Mouse (Mus musculus): ENCODE measurements around the gene Tubgcp6. TPM values are rescaled to one million over a fixed set of nuclear protein-coding genes. Genes with fewer than 3 reads are reported as not detected.
A peak's percentile ranks its signal among the peaks of the same experiment; 100 is the strongest.

The Tubgcp6 gene
- polyA plus RNA-seq, 1 experiment, result 77.4 TPM

DNA sequence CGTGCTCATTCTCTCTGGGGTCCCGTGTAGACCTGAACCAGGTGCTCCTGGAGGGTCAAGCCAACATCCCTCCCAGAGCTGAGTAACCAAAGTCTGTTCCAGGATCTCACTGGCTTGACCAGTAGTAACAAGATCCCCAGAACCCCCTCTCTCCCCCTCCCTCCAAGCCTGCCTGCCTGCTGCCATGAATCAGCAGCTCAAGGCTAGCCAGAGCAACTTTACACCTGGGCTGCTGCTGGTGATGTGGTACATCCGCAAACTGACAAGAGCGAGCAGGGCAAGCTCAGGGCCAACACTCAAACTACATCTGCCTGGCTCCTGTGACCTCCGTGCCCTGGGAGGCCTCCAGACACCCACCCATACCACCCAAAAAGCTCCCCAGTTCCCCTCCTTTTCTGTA, 18.5 kb upstream of the Tubgcp6 start:
- WGBS, result 46% methylated on average over 5 of the region's 5 CpGs
- TF ChIP-seq POLR2A (IDR thresholded peaks at IDR 0.05; ENCODE audit: borderline replicate concordance, insufficient read depth, low read length) (no peak), CTCF (IDR thresholded peaks at IDR 0.05; ENCODE audit: borderline replicate concordance, insufficient read depth, low read depth, low read length) (no peak)
- Histone ChIP-seq H3K27me3 (ENCODE audit: control insufficient read depth, insufficient read depth, low read length) (no peaks in the 10 kb centered on the region), H3K27ac (ENCODE audit: insufficient read depth, low read length) (no peak overlapping the region), H3K4me3 (replicated peaks; ENCODE audit: insufficient read depth, low read depth, low read length) (no peak overlapping the region), H3K4me1 (ENCODE audit: control insufficient read depth, insufficient read depth, low read length) (peaks cover 34% of the 10 kb centered on the region)
- no peak for DNase-seq

DNA sequence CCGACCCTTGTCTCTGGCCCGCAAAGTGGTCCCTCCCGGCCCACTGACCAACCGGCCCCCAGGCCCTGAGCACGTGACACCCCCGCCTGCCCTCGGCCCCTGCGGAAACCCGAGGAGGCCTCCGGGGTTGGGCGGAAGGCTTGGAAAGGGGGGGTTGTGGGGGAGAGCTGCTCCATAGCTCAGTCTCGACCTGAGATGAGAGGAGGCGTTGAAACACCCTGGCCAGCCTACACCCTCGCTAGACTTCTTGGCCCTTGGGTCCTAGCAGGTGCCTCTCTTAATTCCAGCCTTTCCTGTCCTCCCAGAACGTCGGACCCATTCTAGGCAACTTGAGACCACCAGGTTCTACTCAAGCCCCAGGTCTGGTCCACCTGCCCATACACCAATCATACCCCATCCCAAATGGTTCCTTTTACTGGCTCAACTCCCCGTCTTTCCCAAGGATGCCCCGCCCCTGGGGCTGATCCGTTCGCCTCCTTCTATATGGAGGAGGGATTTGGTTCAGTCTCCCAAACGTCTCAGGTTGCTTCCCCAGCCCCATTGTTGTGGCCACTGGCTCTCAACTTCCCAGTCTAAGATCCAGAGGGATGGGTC, 17.8 kb upstream of the Tubgcp6 start, which contains the start of gene Mapk12:
Gene Mapk12 (minus strand): TSS at position 45 of the 594 bp plus-strand sequence.
- H3K4me3 ChIP-seq (replicated peaks; ENCODE audit: insufficient read depth, low read depth, low read length), result peak within 1 kb of the TSS; percentile 73
- H3K27ac ChIP-seq (ENCODE audit: insufficient read depth, low read length), result peak within 1 kb of the TSS; percentile 85
- H3K4me1 ChIP-seq (ENCODE audit: control insufficient read depth, insufficient read depth, low read length), result peaks cover 30% of the 10 kb centered on the region
- no peaks in the 10 kb centered on the region for H3K27me3 ChIP-seq (ENCODE audit: control insufficient read depth, insufficient read depth, low read length)
- 2% methylated on average over 21 of the region's 21 CpGs for WGBS
- no peak for TF ChIP-seq CTCF (IDR thresholded peaks at IDR 0.05; ENCODE audit: borderline replicate concordance, insufficient read depth, low read depth, low read length)
- 0 out of 2 replicates have a peak, but pooled peaks have one; percentile 26 for TF ChIP-seq POLR2A (IDR thresholded peaks at IDR 0.05; ENCODE audit: borderline replicate concordance, insufficient read depth, low read length)
- peak; percentile 76 to 80 for DNase-seq

DNA sequence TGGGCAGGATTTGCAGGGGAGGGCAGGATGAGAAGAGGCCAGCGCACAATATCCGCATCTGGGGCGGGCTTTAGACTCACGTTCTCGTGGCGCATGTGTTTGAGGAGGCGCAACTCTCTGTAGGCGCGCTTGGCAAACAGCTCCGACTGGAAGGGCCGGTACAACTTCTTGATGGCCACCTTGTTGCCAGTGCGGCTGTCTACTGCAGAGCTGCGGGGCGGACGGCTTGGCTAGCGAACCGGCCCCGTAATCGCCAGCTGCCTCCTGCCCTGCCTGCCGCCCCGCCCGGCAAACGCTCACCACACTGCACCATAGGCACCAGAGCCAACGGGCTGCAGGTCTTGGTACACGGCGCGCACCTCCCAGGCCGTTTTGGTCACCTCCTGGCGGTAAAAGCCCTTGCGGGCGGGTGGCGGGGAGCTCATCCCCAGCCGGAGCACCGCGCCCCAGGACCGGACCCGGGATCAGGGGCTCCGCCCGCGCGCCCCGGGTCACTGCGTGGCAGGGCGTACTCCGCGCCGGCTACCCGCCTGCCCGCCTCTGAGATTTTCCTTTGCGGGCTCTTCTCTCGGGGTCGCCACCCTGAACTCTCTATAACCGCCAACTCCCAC, 17.2 kb upstream of the Tubgcp6 start:
- Histone ChIP-seq H3K4me1 (ENCODE audit: control insufficient read depth, insufficient read depth, low read length) (peaks cover 30% of the 10 kb centered on the region), H3K4me3 (replicated peaks; ENCODE audit: insufficient read depth, low read depth, low read length) (peak overlapping the region; percentile 73), H3K27me3 (ENCODE audit: control insufficient read depth, insufficient read depth, low read length) (no peaks in the 10 kb centered on the region), H3K27ac (ENCODE audit: insufficient read depth, low read length) (peak overlapping the region; percentile 85)
- peak; percentile 48 for TF ChIP-seq POLR2A (IDR thresholded peaks at IDR 0.05; ENCODE audit: borderline replicate concordance, insufficient read depth, low read length)
- no peak for TF ChIP-seq CTCF (IDR thresholded peaks at IDR 0.05; ENCODE audit: borderline replicate concordance, insufficient read depth, low read depth, low read length)
- peak; percentile 81 to 84 for DNase-seq
- 1% methylated on average over 53 of the region's 53 CpGs for WGBS

DNA sequence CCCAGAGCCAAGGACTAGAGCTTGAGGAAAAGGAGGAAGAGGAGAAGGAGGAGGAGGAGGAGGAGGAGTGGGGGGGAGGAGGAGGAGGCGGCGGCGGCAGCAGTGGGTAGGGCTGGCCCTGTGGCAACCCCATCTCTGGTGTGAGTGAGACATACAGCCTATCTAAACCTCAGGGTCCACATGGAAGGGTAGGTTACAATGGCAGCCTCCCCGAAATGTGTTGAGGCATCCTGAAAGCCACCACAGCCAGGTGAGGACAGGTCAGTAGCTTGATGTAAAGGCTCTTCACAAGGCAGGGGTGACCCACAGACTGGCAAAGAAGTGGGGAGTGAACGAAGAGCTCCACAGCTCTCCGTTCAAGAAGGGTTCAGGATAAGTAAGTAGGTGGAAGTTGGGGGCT, 15.6 kb upstream of the Tubgcp6 start:
- TF ChIP-seq POLR2A (IDR thresholded peaks at IDR 0.05; ENCODE audit: borderline replicate concordance, insufficient read depth, low read length) (no peak), CTCF (IDR thresholded peaks at IDR 0.05; ENCODE audit: borderline replicate concordance, insufficient read depth, low read depth, low read length) (no peak)
- no peaks in the 10 kb centered on the region for H3K27me3 ChIP-seq (ENCODE audit: control insufficient read depth, insufficient read depth, low read length)
- DNase-seq, result no peak
- H3K4me3 ChIP-seq (replicated peaks; ENCODE audit: insufficient read depth, low read depth, low read length), result peak overlapping the region; percentile 40
- peak overlapping the region; percentile 97 for H3K27ac ChIP-seq (ENCODE audit: insufficient read depth, low read length)
- peaks cover 30% of the 10 kb centered on the region for H3K4me1 ChIP-seq (ENCODE audit: control insufficient read depth, insufficient read depth, low read length)
- 89% methylated on average over 6 of the region's 6 CpGs for WGBS

DNA sequence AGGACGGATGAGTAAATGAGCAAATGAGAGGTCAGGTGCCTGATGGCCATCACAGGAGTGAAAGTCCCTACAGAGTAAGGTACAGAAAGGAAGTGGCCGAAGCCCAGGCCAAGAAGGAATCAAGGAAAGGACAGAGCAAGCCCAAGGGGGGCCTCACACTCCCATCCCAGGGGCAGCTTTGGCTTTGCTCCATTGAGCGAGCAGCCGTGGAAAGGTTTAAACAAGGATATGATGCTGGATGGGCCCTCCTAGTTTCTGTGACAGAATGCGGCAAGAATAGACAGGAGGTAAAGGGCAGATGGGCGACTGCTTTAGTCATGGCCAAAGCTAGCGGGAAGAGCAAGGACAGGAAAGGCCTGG, 15.1 kb upstream of the Tubgcp6 start:
- H3K4me1 ChIP-seq (ENCODE audit: control insufficient read depth, insufficient read depth, low read length), result peaks cover 30% of the 10 kb centered on the region
- peak overlapping the region; percentile 97 for H3K27ac ChIP-seq (ENCODE audit: insufficient read depth, low read length)
- peak overlapping the region; percentile 40 for H3K4me3 ChIP-seq (replicated peaks; ENCODE audit: insufficient read depth, low read depth, low read length)
- H3K27me3 ChIP-seq (ENCODE audit: control insufficient read depth, insufficient read depth, low read length), result no peaks in the 10 kb centered on the region
- no peak for TF ChIP-seq CTCF (IDR thresholded peaks at IDR 0.05; ENCODE audit: borderline replicate concordance, insufficient read depth, low read depth, low read length)
- no peak for TF ChIP-seq POLR2A (IDR thresholded peaks at IDR 0.05; ENCODE audit: borderline replicate concordance, insufficient read depth, low read length)
- 20% methylated on average over 7 of the region's 7 CpGs for WGBS
- peak; percentile 64 for DNase-seq

DNA sequence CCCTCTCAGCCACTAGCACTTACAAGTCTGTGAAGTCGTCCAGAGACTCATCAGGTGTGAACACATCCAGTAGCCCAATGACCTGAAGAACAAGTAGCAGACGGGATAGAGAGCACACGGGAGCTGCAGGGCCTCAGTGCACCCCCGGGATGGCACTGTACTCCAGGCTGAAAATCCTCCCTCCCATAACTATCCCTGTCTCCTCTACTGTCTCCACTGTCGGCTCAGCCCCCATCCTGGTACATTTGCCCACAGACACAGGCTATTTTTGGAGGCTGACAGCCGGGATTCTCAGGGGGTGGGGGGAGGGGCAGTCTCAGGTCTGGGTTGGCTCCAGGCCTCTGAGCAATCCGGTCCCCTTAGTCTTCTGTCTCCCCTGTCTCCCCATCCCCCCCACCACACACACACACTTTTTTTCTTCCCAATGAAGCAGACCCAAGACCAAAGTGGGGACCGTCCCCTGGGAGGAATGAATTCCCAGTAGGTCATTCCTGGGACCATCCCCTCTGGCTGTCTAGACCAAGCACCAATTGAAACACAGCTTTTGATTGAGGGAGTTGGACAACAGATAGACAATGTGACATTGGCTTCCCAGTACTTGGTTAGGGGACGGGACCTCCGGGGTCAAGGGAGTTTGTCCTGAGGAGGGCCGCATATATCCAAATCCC, 14.6 kb upstream of the Tubgcp6 start:
- DNase-seq, result peak in 1 of 2 experiments; percentile 53
- 35% methylated on average over 11 of the region's 11 CpGs for WGBS
- peak overlapping the region; percentile 97 for H3K27ac ChIP-seq (ENCODE audit: insufficient read depth, low read length)

DNA sequence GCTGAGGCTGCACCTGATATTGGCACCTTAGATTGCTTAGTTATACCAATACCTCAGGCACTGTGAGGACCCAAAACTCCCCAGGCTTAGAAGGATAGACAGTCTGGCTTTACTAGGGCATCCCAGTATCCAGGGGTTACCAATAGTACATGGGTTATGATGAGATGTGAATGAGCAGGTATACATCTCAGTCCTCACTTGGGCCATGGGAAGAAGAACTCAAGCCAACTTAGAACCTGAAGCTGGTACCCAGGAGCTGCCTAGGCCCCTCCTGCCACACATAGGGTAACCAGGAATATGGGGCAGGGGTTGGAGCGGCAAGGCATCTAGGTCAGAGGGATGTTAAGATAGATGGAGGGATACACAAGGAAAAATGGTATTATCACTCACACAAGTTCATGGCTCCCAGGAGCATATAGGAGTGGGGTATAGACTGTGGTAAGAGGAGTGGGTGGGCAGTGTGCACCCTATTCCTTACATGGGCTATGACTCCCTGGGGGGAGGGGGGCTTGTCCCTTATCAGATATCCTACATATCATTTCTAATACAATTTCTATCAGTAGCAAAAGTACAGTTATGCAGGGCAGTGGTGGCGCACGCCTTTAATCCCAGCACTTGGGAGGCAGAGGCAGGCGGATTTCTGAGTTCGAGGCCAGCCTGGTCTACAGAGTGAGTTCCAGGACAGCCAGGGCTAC, 13.7 kb upstream of the Tubgcp6 start:
- WGBS, result 98% methylated on average over 5 of the region's 5 CpGs
- Histone ChIP-seq H3K27ac (ENCODE audit: insufficient read depth, low read length) (no peak overlapping the region), H3K4me3 (replicated peaks; ENCODE audit: insufficient read depth, low read depth, low read length) (no peak overlapping the region), H3K27me3 (ENCODE audit: control insufficient read depth, insufficient read depth, low read length) (no peaks in the 10 kb centered on the region), H3K4me1 (ENCODE audit: control insufficient read depth, insufficient read depth, low read length) (peaks cover 30% of the 10 kb centered on the region)
- DNase-seq, result no peak
- TF ChIP-seq POLR2A (IDR thresholded peaks at IDR 0.05; ENCODE audit: borderline replicate concordance, insufficient read depth, low read length) (no peak), CTCF (IDR thresholded peaks at IDR 0.05; ENCODE audit: borderline replicate concordance, insufficient read depth, low read depth, low read length) (no peak)

More for the DNA sequence above, 14.6 kb upstream of the Tubgcp6 start:
- no peaks in the 10 kb centered on the region for H3K27me3 ChIP-seq (ENCODE audit: control insufficient read depth, insufficient read depth, low read length)
- H3K4me3 ChIP-seq (replicated peaks; ENCODE audit: insufficient read depth, low read depth, low read length), result peak overlapping the region; percentile 43
- H3K4me1 ChIP-seq (ENCODE audit: control insufficient read depth, insufficient read depth, low read length), result peaks cover 30% of the 10 kb centered on the region
- TF ChIP-seq CTCF (IDR thresholded peaks at IDR 0.05; ENCODE audit: borderline replicate concordance, insufficient read depth, low read depth, low read length), result no peak

Data from cerebellum, adult 2 months (tissue).